Mouse (Mus musculus) heart, postnatal 0 days (tissue): ENCODE data around the gene Rsbn1l. TPM values are rescaled to one million over a fixed set of nuclear protein-coding genes. Genes with fewer than 3 reads are reported as not detected.
A peak's percentile ranks its signal among the peaks of the same experiment; 100 is the strongest.

Experiments
- ATAC-seq: fragments of 200-750 bp; cut with Nextera tagmentation; 2 replicates; pipeline ENCODE4 v1.8.0; 2017; ENCODE audit warnings: low read depth, moderate number of reproducible peaks, moderate library complexity; ENCODE audit not compliant: insufficient read depth
- DNase-seq: peaks from one replicate; pipeline ENCODE4 v3.0.0-alpha.2; 2016; ENCODE audit warnings: low spot score
- H3K27ac ChIP-seq: fragments of 300-500 bp; sonication (generic); 2 replicates; pipeline ENCODE4 v1.5.1; 2014; ENCODE audit warnings: low read depth, mild to moderate bottlenecking
- H3K27me3 ChIP-seq: fragments of 300-500 bp; sonication (generic); 2 replicates; pipeline ENCODE4 v1.6.1; 2014; ENCODE audit warnings: low read length, mixed read lengths; ENCODE audit not compliant: control insufficient read depth, insufficient read depth
- H3K36me3 ChIP-seq: fragments of 300-500 bp; sonication (generic); replicated peaks from 2 replicates; pipeline ENCODE4 v1.6.1; 2014; ENCODE audit warnings: low read length, mixed read lengths; ENCODE audit not compliant: control insufficient read depth, insufficient read depth
- H3K4me1 ChIP-seq: fragments of 300-500 bp; sonication (generic); 2 replicates; pipeline ENCODE4 v1.6.1; 2014; ENCODE audit warnings: antibody characterized with exemption; ENCODE audit not compliant: control insufficient read depth, insufficient read depth
- H3K4me2 ChIP-seq: fragments of 300-500 bp; sonication (generic); 2 replicates; pipeline ENCODE4 v1.6.1; 2014; ENCODE audit warnings: low read depth, mild to moderate bottlenecking, low read length, moderate library complexity
- H3K4me3 ChIP-seq: fragments of 300-500 bp; sonication (generic); 2 replicates; pipeline ENCODE4 v1.5.1; 2014; ENCODE audit warnings: low read depth, low read length
- H3K9ac ChIP-seq: fragments of 300-500 bp; sonication (generic); replicated peaks from 2 replicates; pipeline ENCODE4 v1.6.1; 2014; ENCODE audit warnings: low read depth, low read length, mixed read lengths
- H3K9me3 ChIP-seq: fragments of 300-500 bp; sonication (generic); replicated peaks from 2 replicates; pipeline ENCODE4 v1.6.1; 2016; ENCODE audit warnings: low read length; ENCODE audit not compliant: control insufficient read depth
- CTCF ChIP-seq: IDR thresholded peaks from 2 replicates; pipeline ENCODE4 v1.5.1; 2016; ENCODE audit warnings: antibody characterized with exemption, control low read depth, low read depth
- EP300 ChIP-seq: IDR thresholded peaks from 2 replicates; pipeline ENCODE4 v1.6.1; 2016; ENCODE audit warnings: antibody characterized with exemption, low read depth
- WGBS: fragments of 180-500 bp; shearing (Covaris S2); extraction: QIAGEN DNeasy Blood & Tissue Kit; methylation state at CpG from one replicate; pipeline ENCODE4 v1.1.7; 2014; 5-methylcytosine and 5-hydroxymethylcytosine counted together
- polyA plus RNA-seq: library from polyadenylated mRNA; unstranded; fragments of >200 nt; fragmentation: Nextera tagmentation; extraction: Ambion mirVana; gene quantifications from 2 replicates; pipeline ENCODE4 v1.2.1, GENCODE M21; 2015
- total RNA-seq: library from RNA; depleted of rRNA; stranded (reverse); fragments of >200 nt; gene quantifications from 2 replicates; pipeline ENCODE4 v1.2.3, GENCODE M21; 2014; ENCODE audit warnings: low replicate concordance

Gene Rsbn1l
- total and polyA plus RNA-seq, 2 experiments from 2014 or later = 8.5 to 9.4 TPM

DNA sequence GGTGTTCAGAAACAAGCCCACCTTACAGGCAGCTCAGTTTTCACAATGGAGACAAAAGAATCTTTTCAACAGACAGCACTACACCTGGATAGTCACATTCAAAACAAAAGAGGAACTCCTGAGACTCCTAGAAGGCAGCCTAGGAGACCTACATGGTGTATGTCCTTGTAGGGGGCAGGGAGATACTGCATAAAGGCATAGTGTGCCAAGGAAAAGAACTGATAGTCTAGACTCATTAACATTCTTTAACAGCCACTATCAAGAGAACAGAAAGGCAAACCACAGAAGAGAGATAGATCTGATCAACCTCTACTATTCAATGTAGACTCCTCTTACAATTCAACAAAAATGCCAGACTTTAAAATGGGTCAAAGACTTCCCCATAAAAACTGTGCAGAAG, 25.8 kb downstream of the Rsbn1l start:
- Histone ChIP-seq H3K36me3 (no peaks in the 10 kb centered on the region), H3K27ac (peak overlapping the region; percentile 86), H3K4me3 (no peak overlapping the region), H3K4me1 (peaks cover 36% of the 10 kb centered on the region), H3K4me2 (peak overlapping the region; percentile 34), H3K9ac (no peak overlapping the region), H3K9me3 (no peaks in the 10 kb centered on the region), H3K27me3 (no peaks in the 10 kb centered on the region)
- DNase-seq (no peak), ATAC-seq (peak; percentile 75)
- TF ChIP-seq EP300 = no peak
- TF ChIP-seq CTCF = no peak

GRCm38 (mm10) chr5:20929669-20930151, 26.5 kb downstream of the Rsbn1l start:
- Histone ChIP-seq H3K4me1 (peaks cover 29% of the 10 kb centered on the region), H3K4me2 (peak overlapping the region; percentile 34), H3K27ac (peak overlapping the region; percentile 86), H3K4me3 (no peak overlapping the region), H3K27me3 (no peaks in the 10 kb centered on the region), H3K9ac (no peak overlapping the region), H3K36me3 (no peaks in the 10 kb centered on the region), H3K9me3 (no peaks in the 10 kb centered on the region)
- ATAC-seq (peak; percentile 63), DNase-seq (peak; percentile 82)
- 21% methylated on average over 6 of the region's 6 CpGs for WGBS
- TF ChIP-seq EP300 (no peak), CTCF (no peak)

- TF ChIP-seq EP300 (no peak), CTCF (no peak)
- 57% methylated on average over 3 of the region's 3 CpGs for WGBS
- peaks cover 15% of the 10 kb centered on the region for H3K4me1 ChIP-seq
- no peaks in the 10 kb centered on the region for H3K27me3 ChIP-seq
- no peaks in the 10 kb centered on the region; the same call in 1 of the 2 replicates for H3K36me3 ChIP-seq
- DNase-seq = no peak
- ATAC-seq = no peak
- H3K9me3 ChIP-seq = no peaks in the 10 kb centered on the region
- no peak overlapping the region for H3K4me3 ChIP-seq
- no peak overlapping the region for H3K27ac ChIP-seq
- no peak overlapping the region for H3K9ac ChIP-seq
- no peak overlapping the region for H3K4me2 ChIP-seq
Measured at GRCm38 (mm10) chr5:20925451-20925850, 30.7 kb downstream of the Rsbn1l start.

DNA sequence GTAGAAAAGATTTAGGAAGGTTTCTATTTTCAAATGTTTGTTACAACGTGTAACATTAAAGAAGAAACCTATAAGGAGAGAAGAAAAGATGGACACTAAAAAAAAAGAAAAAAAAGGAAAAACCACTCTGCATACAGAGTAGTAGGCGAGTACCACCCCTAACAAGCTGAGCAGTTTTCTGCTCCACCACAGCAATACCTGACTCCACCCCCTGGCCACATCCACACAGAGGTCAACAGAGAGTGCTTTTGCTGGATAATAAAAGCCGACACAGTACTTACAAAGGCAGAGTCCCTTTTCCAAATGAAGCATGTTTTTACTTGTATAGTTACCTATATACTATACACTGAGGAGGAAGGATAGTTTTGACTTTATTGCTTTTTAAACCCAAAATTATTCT, 31.6 kb downstream of the Rsbn1l start:
- Histone ChIP-seq H3K4me3 (no peak overlapping the region), H3K4me1 (0 out of 2 replicates have a peak, but pooled peaks cover 7% of the 10 kb centered on the region), H3K27ac (0 out of 2 replicates have a peak overlapping the region, but pooled peaks have one; percentile 15), H3K4me2 (no peak overlapping the region), H3K27me3 (no peaks in the 10 kb centered on the region), H3K36me3 (no peaks in the 10 kb centered on the region; the same call in 1 of the 2 replicates), H3K9me3 (no peaks in the 10 kb centered on the region), H3K9ac (no peak overlapping the region)
- DNase-seq = no peak
- TF ChIP-seq CTCF (no peak), EP300 (no peak)
- 60% methylated on average over 3 of the region's 3 CpGs for WGBS
- no peak for ATAC-seq

DNA sequence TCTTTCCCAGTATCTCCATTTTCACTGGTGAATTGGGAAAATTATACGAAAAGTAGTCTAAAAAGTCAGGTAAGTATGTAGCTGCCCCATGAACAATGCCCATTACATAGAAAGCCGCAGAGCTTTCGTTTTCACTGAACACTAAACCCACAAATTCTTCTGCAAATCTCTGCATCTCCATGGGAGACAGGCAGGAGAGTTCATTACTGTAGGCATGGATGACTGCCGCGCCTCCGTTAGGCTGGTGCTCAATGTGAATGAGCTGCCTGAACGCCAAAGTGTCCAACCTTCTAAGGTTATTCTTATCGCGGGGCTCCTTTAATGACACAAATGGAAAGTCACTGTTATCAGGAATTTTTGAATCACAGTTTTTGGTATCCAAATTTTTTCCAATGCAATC, 36.6 kb downstream of the Rsbn1l start:
- Histone ChIP-seq H3K36me3 (no peaks in the 10 kb centered on the region; the same call in 1 of the 2 replicates), H3K4me2 (no peak overlapping the region), H3K9me3 (no peaks in the 10 kb centered on the region), H3K4me1 (no peaks in the 10 kb centered on the region), H3K9ac (no peak overlapping the region), H3K27ac (no peak overlapping the region), H3K27me3 (no peaks in the 10 kb centered on the region), H3K4me3 (no peak overlapping the region)
- WGBS = 81% methylated on average over 9 of the region's 9 CpGs
- no peak for TF ChIP-seq EP300
- TF ChIP-seq CTCF = no peak
- no peak for ATAC-seq
- DNase-seq = no peak

- Histone ChIP-seq H3K9me3 (no peaks in the 10 kb centered on the region), H3K4me1 (no peaks in the 10 kb centered on the region), H3K9ac (no peak overlapping the region), H3K4me2 (no peak overlapping the region), H3K27ac (no peak overlapping the region), H3K27me3 (no peaks in the 10 kb centered on the region), H3K36me3 (no peaks in the 10 kb centered on the region; the same call in 1 of the 2 replicates), H3K4me3 (no peak overlapping the region)
- ATAC-seq (no peak), DNase-seq (no peak)
- TF ChIP-seq CTCF (no peak), EP300 (no peak)
- 94% methylated on average over 4 of the region's 4 CpGs for WGBS
Measured at GRCm38 (mm10) chr5:20918967-20919366, 37.2 kb downstream of the Rsbn1l start.
